Mouse (Mus musculus) T-helper 1 cell (primary cell): ENCODE measurements around the gene Aldoc.

Source experiments
- in situ Hi-C: fragments of 300-600 bp; cut with MboI, MseI; formaldehyde crosslinking; loops from one replicate; pipeline ENCODE4 v1.15.1; 2025; ENCODE audit warnings: high pct_unique_total_duplicates

Aldoc gene

GRCm38 (mm10) chr11:78332676-78333075 is 9.9 kb downstream of the Aldoc start:
- in situ Hi-C loops = no loop called here

GRCm38 (mm10) chr11:78333992-78334391 is 11.2 kb downstream of the Aldoc start:
- in situ Hi-C loops = no loop called here

- in situ Hi-C loops = no loop called here
These were observed 14.3 kb downstream of the Aldoc start for GRCm38 (mm10) chr11:78337040-78337439.

- in situ Hi-C loops = no loop called here
These were observed 18.9 kb downstream of the Aldoc start for GRCm38 (mm10) chr11:78341702-78342101.

GRCm38 (mm10) chr11:78343381-78344327 is 20.9 kb downstream of the Aldoc start, which contains the start of gene Unc119:
Gene Unc119 (plus strand): TSS chr11:78343482.
- in situ Hi-C loops = no loop called here

GRCm38 (mm10) chr11:78344328-78344889 is 21.6 kb downstream of the Aldoc start:
- in situ Hi-C loops = no loop called here

GRCm38 (mm10) chr11:78344890-78345715 is 22.3 kb downstream of the Aldoc start:
- in situ Hi-C loops = no loop called here

GRCm38 (mm10) chr11:78345801-78346200 is 23.0 kb downstream of the Aldoc start:
- in situ Hi-C loops = no loop called here

- in situ Hi-C loops = no loop called here
These were observed 23.7 kb downstream of the Aldoc start for GRCm38 (mm10) chr11:78346326-78347069.

GRCm38 (mm10) chr11:78347070-78347754 is 24.4 kb downstream of the Aldoc start:
- in situ Hi-C loops = no loop called here

- in situ Hi-C loops = no loop called here
These were observed 25.1 kb downstream of the Aldoc start for GRCm38 (mm10) chr11:78347908-78348307.

- in situ Hi-C loops = no loop called here
These were observed 25.7 kb downstream of the Aldoc start for GRCm38 (mm10) chr11:78348474-78348873.

GRCm38 (mm10) chr11:78349441-78350358 is 26.9 kb downstream of the Aldoc start:
- in situ Hi-C loops = no loop called here

GRCm38 (mm10) chr11:78353081-78353480 is 30.3 kb downstream of the Aldoc start:
- in situ Hi-C loops = no loop called here

GRCm38 (mm10) chr11:78354905-78355304 is 32.1 kb downstream of the Aldoc start:
- in situ Hi-C loops = no loop called here

- in situ Hi-C loops = no loop called here
These were observed 32.9 kb downstream of the Aldoc start for GRCm38 (mm10) chr11:78355471-78356238.

GRCm38 (mm10) chr11:78358330-78359007 is 35.7 kb downstream of the Aldoc start:
- in situ Hi-C loops = no loop called here

GRCm38 (mm10) chr11:78360125-78360788 is 37.5 kb downstream of the Aldoc start:
- in situ Hi-C loops = loop anchor here (5.0 kb wide), 1 partner anchor 42 kb away; no protein-coding TSS in a partner anchor
